Mouse (Mus musculus) neural tube, embryonic 13.5 days (tissue): Measurements from ENCODE around the gene Trmt10b. TPM values are rescaled to one million over a fixed set of nuclear protein-coding genes. Genes with fewer than 3 reads are reported as not detected.

Experiments used
- ATAC-seq: fragments of 200-750 bp; cut with Nextera tagmentation; 2 replicates; pipeline ENCODE4 v1.8.0; 2017; ENCODE audit warnings: low read depth, mild to moderate bottlenecking, moderate TSS enrichment, moderate library complexity
- H3K27ac ChIP-seq: fragments of 300-500 bp; sonication (generic); replicated peaks from 2 replicates; pipeline ENCODE4 v1.5.1; 2015; ENCODE audit warnings: moderate library complexity, mild to moderate bottlenecking, inconsistent platforms
- H3K27me3 ChIP-seq: fragments of 300-500 bp; sonication (generic); 2 replicates; pipeline ENCODE4 v1.6.1; 2015; ENCODE audit warnings: mild to moderate bottlenecking, inconsistent platforms
- H3K36me3 ChIP-seq: fragments of 300-500 bp; sonication (generic); 2 replicates; pipeline ENCODE4 v1.6.1; 2015; ENCODE audit warnings: mild to moderate bottlenecking, inconsistent platforms
- H3K4me1 ChIP-seq: fragments of 300-500 bp; sonication (generic); replicated peaks from 2 replicates; pipeline ENCODE4 v1.6.1; 2015; ENCODE audit warnings: inconsistent platforms
- H3K4me2 ChIP-seq: fragments of 300-500 bp; sonication (generic); 2 replicates; pipeline ENCODE4 v1.6.1; 2015; ENCODE audit warnings: inconsistent platforms, mild to moderate bottlenecking, moderate library complexity
- H3K4me3 ChIP-seq: fragments of 300-500 bp; sonication (generic); 2 replicates; pipeline ENCODE4 v1.5.1; 2015; ENCODE audit warnings: mild to moderate bottlenecking, inconsistent platforms
- H3K9ac ChIP-seq: fragments of 300-500 bp; sonication (generic); 2 replicates; pipeline ENCODE4 v1.6.1; 2015; ENCODE audit warnings: moderate library complexity, mild to moderate bottlenecking, inconsistent platforms
- H3K9me3 ChIP-seq: fragments of 300-500 bp; sonication (generic); 2 replicates; pipeline ENCODE4 v1.6.1; 2016; ENCODE audit warnings: inconsistent platforms
- WGBS: fragments of 180-500 bp; shearing (Covaris S2); methylation state at CpG from one replicate; pipeline ENCODE4 v1.1.7; 2015; 5-methylcytosine and 5-hydroxymethylcytosine counted together
- polyA plus RNA-seq: library from polyadenylated mRNA; unstranded; fragments of >200 nt; fragmentation: Nextera tagmentation; extraction: Ambion mirVana; gene quantifications from 2 replicates; pipeline ENCODE4 v1.2.1, GENCODE M21; 2015

The Trmt10b gene
- polyA plus RNA-seq = 22.6 and 24.6 TPM in 2 replicates

GRCm38 (mm10) chr4:45296662-45297564 is at the start of gene Trmt10b:
Trmt10b (plus strand) TSS chr4:45297127.
- peak within 1 kb of the TSS; percentile 89 for H3K4me3 ChIP-seq
- H3K27me3 ChIP-seq = no peaks in the 10 kb centered on the region
- peak within 1 kb of the TSS; percentile 87 for H3K4me2 ChIP-seq
- peaks cover 17% of the 10 kb centered on the region for H3K4me1 ChIP-seq
- WGBS = 21% methylated on average over 27 of the region's 27 CpGs
- H3K36me3 ChIP-seq = peaks cover 22% of the 10 kb centered on the region
- H3K9ac ChIP-seq = peak within 1 kb of the TSS; percentile 85
- no peaks in the 10 kb centered on the region for H3K9me3 ChIP-seq
- ATAC-seq = peak; percentile 95
- no peak within 1 kb of the TSS for H3K27ac ChIP-seq

GRCm38 (mm10) chr4:45251265-45251664 is 45.7 kb upstream of the Trmt10b start:
- H3K9me3 ChIP-seq = no peaks in the 10 kb centered on the region
- no peaks in the 10 kb centered on the region for H3K27me3 ChIP-seq
- no peak overlapping the region for H3K9ac ChIP-seq
- ATAC-seq = no peak
- 52% methylated on average over 8 of the region's 8 CpGs for WGBS
- no peak overlapping the region for H3K4me3 ChIP-seq
- no peaks in the 10 kb centered on the region for H3K36me3 ChIP-seq
- H3K27ac ChIP-seq = no peak overlapping the region
- peaks cover 24% of the 10 kb centered on the region for H3K4me1 ChIP-seq
- no peak overlapping the region for H3K4me2 ChIP-seq

DNA sequence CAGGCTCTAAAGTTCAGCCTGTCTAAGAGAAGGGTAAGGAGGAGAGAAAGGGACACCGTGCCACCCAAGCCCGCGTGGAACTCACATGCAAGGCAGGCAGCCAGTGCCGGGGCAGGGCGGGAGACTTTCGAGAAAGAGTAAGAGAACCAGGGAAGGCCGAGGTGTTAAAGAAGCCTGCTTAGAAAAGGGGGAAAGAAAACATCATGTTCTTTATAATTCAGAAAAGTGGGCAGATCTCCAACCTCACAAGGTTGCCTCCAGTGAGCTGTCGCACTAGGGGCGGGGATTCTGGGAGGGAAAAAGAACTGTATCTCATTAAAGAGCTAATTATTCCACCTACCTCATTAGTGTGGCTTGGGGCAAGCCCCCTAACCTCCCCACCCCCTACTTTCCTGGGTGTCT is 44.1 kb upstream of the Trmt10b start:
- Histone ChIP-seq H3K27ac (no peak overlapping the region), H3K9ac (no peak overlapping the region), H3K36me3 (no peaks in the 10 kb centered on the region), H3K9me3 (no peaks in the 10 kb centered on the region), H3K27me3 (no peaks in the 10 kb centered on the region), H3K4me1 (peaks cover 24% of the 10 kb centered on the region), H3K4me2 (no peak overlapping the region), H3K4me3 (no peak overlapping the region)
- no peak for ATAC-seq
- 30% methylated on average over 9 of the region's 9 CpGs for WGBS

- Histone ChIP-seq H3K4me2 (no peak overlapping the region), H3K27ac (0 out of 2 replicates have a peak overlapping the region, but pooled peaks have one; percentile 18), H3K9ac (no peak overlapping the region), H3K36me3 (no peaks in the 10 kb centered on the region), H3K4me3 (no peak overlapping the region), H3K4me1 (peaks cover 24% of the 10 kb centered on the region), H3K9me3 (no peaks in the 10 kb centered on the region), H3K27me3 (no peaks in the 10 kb centered on the region)
- 37% methylated on average over 11 of the region's 11 CpGs for WGBS
- peak; percentile 32; the same call in 1 of the 2 replicates for ATAC-seq
Observed at GRCm38 (mm10) chr4:45253839-45254601, 42.9 kb upstream of the Trmt10b start.

GRCm38 (mm10) chr4:45259232-45259832 is 37.6 kb upstream of the Trmt10b start:
- H3K36me3 ChIP-seq = no peaks in the 10 kb centered on the region
- ATAC-seq = no peak
- peaks cover 3% of the 10 kb centered on the region; the same call in 1 of the 2 replicates for H3K4me1 ChIP-seq
- no peak overlapping the region for H3K4me3 ChIP-seq
- no peak overlapping the region for H3K4me2 ChIP-seq
- H3K27ac ChIP-seq = no peak overlapping the region
- H3K27me3 ChIP-seq = no peaks in the 10 kb centered on the region
- H3K9ac ChIP-seq = no peak overlapping the region
- WGBS = 67% methylated on average over 4 of the region's 4 CpGs
- H3K9me3 ChIP-seq = no peaks in the 10 kb centered on the region

DNA sequence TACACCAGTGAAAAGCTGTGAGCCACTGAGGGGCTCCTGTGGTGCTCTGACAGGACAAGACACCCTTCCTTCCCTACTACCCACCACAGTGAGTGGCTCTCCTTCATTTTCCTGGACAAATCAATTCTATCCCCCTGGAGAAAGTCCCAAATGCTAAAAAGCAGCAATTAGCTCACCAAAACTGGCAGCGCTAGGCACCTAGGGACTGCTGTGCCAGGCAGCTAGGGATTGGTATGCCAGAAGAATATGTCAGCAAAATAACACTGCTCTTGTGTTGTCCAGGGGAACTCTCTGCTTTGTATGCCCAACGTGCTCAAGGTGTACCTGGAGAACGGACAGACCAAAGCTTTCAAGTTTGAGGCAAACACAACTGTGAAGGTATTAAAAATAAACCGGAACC is 35.4 kb upstream of the Trmt10b start:
- Histone ChIP-seq H3K9ac (no peak overlapping the region), H3K27ac (no peak overlapping the region), H3K4me3 (no peak overlapping the region), H3K4me2 (no peak overlapping the region), H3K27me3 (no peaks in the 10 kb centered on the region), H3K9me3 (no peaks in the 10 kb centered on the region), H3K4me1 (no peaks in the 10 kb centered on the region), H3K36me3 (no peaks in the 10 kb centered on the region)
- 93% methylated on average over 4 of the region's 4 CpGs for WGBS
- no peak for ATAC-seq

DNA sequence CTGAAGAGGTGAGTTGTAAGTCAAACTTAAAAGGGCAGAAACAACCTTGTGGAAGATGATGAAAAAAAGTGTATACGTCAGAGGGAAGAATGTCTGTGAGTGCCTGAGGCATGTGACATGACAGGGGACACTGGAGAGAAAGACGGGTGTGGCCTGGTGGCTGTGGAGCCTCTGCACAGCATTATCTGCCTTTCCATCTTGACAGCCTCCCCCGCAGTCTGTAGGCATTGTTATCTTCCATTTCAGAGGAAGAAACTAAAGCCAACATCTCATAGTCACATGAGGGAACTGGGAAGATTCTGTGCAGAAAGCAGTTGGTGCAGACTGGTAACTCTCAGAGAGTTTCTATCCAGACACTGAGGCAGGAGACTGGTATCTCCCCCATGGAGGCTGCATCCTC is 29.0 kb upstream of the Trmt10b start:
- Histone ChIP-seq H3K9ac (no peak overlapping the region), H3K36me3 (no peaks in the 10 kb centered on the region), H3K4me3 (no peak overlapping the region), H3K27me3 (no peaks in the 10 kb centered on the region), H3K4me2 (no peak overlapping the region), H3K4me1 (peaks cover 16% of the 10 kb centered on the region), H3K27ac (no peak overlapping the region), H3K9me3 (no peaks in the 10 kb centered on the region)
- no peak for ATAC-seq
- WGBS = 84% methylated on average over 3 of the region's 3 CpGs

DNA sequence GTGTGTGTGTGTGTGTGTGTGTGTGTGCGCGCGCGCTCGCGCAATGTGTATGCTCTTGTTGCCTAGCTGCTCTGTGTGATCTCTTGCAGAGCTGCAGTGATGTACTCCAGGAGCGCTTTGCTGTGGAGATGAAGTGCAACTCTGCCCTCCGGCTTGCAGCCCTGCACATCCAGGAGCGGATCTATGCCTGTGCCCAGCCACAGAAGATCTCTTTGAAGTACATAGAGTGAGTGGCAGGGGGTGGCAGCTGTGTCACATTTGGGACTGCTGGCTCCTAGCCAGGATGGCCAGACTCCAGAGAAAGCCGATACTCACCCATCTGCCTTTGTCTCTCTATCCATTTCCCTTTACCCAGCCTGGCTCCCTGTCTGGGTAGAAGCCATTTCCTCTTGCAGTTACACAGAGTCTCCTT is 25.9 kb upstream of the Trmt10b start:
- H3K9ac ChIP-seq = no peak overlapping the region
- H3K4me3 ChIP-seq = no peak overlapping the region
- peaks cover 16% of the 10 kb centered on the region for H3K4me1 ChIP-seq
- H3K4me2 ChIP-seq = no peak overlapping the region
- no peaks in the 10 kb centered on the region for H3K27me3 ChIP-seq
- peak; percentile 95 for ATAC-seq
- WGBS = 61% methylated on average over 10 of the region's 10 CpGs
- H3K27ac ChIP-seq = peak overlapping the region; percentile 56
- H3K36me3 ChIP-seq = no peaks in the 10 kb centered on the region
- H3K9me3 ChIP-seq = no peaks in the 10 kb centered on the region

DNA sequence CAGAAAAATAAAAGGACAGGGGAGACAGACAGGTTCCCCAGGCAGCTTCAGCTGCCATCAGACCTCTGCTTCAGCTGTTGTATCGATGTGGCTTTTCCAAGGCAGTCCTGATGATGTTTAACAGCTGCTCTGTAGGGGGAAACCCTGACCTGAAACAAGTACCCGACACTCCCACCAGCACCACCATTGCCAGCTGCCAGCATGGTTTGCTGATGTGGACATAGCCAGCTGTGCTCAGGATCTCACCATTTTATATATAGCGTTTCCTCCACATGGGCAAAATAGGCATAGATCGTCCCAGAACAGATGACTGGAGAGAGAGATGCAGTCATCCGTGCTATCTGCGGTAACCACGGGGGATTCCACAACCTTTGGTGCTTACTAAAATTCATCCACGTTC is 21.2 kb upstream of the Trmt10b start:
- WGBS = 83% methylated on average over 8 of the region's 8 CpGs
- Histone ChIP-seq H3K4me2 (no peak overlapping the region), H3K27ac (no peak overlapping the region), H3K27me3 (no peaks in the 10 kb centered on the region; the same call in 1 of the 2 replicates), H3K9me3 (no peaks in the 10 kb centered on the region), H3K4me1 (peaks cover 12% of the 10 kb centered on the region), H3K4me3 (no peak overlapping the region), H3K9ac (no peak overlapping the region), H3K36me3 (no peaks in the 10 kb centered on the region)
- ATAC-seq = no peak

DNA sequence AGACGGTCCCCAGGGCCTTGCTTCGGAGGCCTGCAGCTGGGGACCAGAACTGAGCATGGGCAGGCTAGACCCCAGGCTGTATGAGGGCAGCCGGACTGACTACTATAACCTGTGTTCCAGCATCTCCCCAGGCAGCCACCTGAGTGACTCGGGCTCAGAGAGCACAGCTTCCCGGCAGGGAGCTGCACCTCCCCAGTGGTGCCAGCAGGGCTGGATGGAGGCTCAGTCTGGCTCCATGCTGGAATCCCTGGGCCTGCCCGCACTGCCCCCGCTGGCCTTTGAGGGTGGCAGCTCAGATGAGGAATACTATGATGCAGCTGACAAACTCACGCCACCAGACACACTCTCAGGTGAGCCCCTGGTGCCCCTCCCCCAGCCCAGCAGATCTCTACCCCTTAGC is 17.6 kb upstream of the Trmt10b start:
- Histone ChIP-seq H3K4me1 (no peaks in the 10 kb centered on the region), H3K9me3 (no peaks in the 10 kb centered on the region), H3K4me2 (no peak overlapping the region), H3K36me3 (no peaks in the 10 kb centered on the region), H3K9ac (no peak overlapping the region), H3K27me3 (no peaks in the 10 kb centered on the region; the same call in 1 of the 2 replicates), H3K4me3 (no peak overlapping the region), H3K27ac (no peak overlapping the region)
- WGBS = 57% methylated on average over 8 of the region's 8 CpGs
- ATAC-seq = peak; percentile 59; the same call in 1 of the 2 replicates

DNA sequence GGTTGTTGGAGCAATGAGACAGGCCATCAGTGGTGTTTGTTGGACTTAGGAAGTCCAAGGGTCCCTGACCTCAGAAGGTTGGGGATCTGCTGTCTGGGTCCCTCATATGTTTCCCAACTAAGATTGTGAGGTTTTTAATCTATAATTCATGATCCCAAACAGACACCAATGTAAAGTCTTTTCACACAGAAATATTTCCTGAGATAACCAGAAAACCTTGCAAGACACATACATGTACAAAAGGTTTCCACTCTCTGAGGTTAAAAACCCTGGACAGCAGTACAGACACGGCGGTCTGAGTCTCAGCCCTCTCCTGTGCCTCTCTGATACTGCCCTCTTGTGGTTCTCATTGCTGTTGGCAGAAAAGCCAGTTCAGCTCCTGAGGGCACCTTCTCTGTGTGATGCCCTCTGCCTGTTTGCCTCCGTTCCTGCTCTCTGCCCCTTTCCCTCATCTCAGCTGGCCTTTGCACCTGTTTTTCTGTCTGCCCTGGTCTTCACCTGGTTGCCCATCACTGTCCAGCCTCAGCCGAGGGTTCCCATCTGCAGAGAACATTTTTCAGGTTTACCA is 16.9 kb upstream of the Trmt10b start:
- 22% methylated on average over 4 of the region's 4 CpGs for WGBS
- ATAC-seq = peak; percentile 82; the same call in 1 of the 2 replicates
- Histone ChIP-seq H3K9ac (no peak overlapping the region), H3K27me3 (no peaks in the 10 kb centered on the region; the same call in 1 of the 2 replicates), H3K4me3 (no peak overlapping the region), H3K4me2 (no peak overlapping the region), H3K27ac (no peak overlapping the region), H3K9me3 (no peaks in the 10 kb centered on the region), H3K36me3 (no peaks in the 10 kb centered on the region), H3K4me1 (no peaks in the 10 kb centered on the region)
